Mouse (Mus musculus) retina, postnatal 7 days (tissue): ENCODE data around the gene Gm1604a.
"Not testable (repeated sequence)": the region's sequence is repeated elsewhere in the genome, so short reads cannot be mapped to it uniquely, and the experiment has no call there.

Source experiments
- DNase-seq: peaks from one replicate; pipeline ENCODE4 v3.0.0-alpha.2; 2012; ENCODE audit warnings: low read depth, low spot score

Gm1604a gene

GRCm38 (mm10) chr17:7025257-7025656 lies at the start of gene Gm1604a:
Gene Gm1604a (plus strand): TSS chr17:7025568.
- not testable (repeated sequence) for DNase-seq

GRCm38 (mm10) chr17:6978287-6979248 lies 46.8 kb upstream of the Gm1604a start, which contains the start of gene Gm49721:
Gene Gm49721 (plus strand): TSS chr17:6978904.
- DNase-seq: not testable (repeated sequence)

GRCm38 (mm10) chr17:6979380-6979779 lies 46.0 kb upstream of the Gm1604a start:
- DNase-seq: not testable (repeated sequence)

GRCm38 (mm10) chr17:6980144-6980543 lies 45.2 kb upstream of the Gm1604a start:
- not testable (repeated sequence) for DNase-seq

GRCm38 (mm10) chr17:6986118-6986517 lies 39.2 kb upstream of the Gm1604a start:
- DNase-seq: not testable (repeated sequence)

- DNase-seq: not testable (repeated sequence)
Observed at GRCm38 (mm10) chr17:6995504-6995903, 29.9 kb upstream of the Gm1604a start.

- DNase-seq: not testable (repeated sequence)
Observed at GRCm38 (mm10) chr17:6996826-6997225, 28.5 kb upstream of the Gm1604a start.

- DNase-seq: not testable (repeated sequence)
Observed at GRCm38 (mm10) chr17:6997778-6998490, 27.4 kb upstream of the Gm1604a start.

GRCm38 (mm10) chr17:7001790-7002585 lies 23.4 kb upstream of the Gm1604a start:
- DNase-seq: not testable (repeated sequence)

GRCm38 (mm10) chr17:7003392-7003791 lies 22.0 kb upstream of the Gm1604a start:
- DNase-seq: not testable (repeated sequence)

GRCm38 (mm10) chr17:7005646-7006045 lies 19.7 kb upstream of the Gm1604a start:
- peak; percentile 40 for DNase-seq

- DNase-seq: not testable (repeated sequence)
Observed at GRCm38 (mm10) chr17:7008885-7009284, 16.5 kb upstream of the Gm1604a start.

- DNase-seq: not testable (repeated sequence)
Observed at GRCm38 (mm10) chr17:7009440-7009839, 15.9 kb upstream of the Gm1604a start.

- DNase-seq: not testable (repeated sequence)
Observed at GRCm38 (mm10) chr17:7009901-7010300, 15.5 kb upstream of the Gm1604a start.

- not testable (repeated sequence) for DNase-seq
Observed at GRCm38 (mm10) chr17:7014190-7014589, 11.2 kb upstream of the Gm1604a start.

GRCm38 (mm10) chr17:7025764-7026346 lies 487 bp downstream of the Gm1604a start:
- not testable (repeated sequence) for DNase-seq

- DNase-seq: not testable (repeated sequence)
Observed at GRCm38 (mm10) chr17:7030204-7030603, 4.8 kb downstream of the Gm1604a start.

- not testable (repeated sequence) for DNase-seq
Observed at GRCm38 (mm10) chr17:7030622-7031174, 5.3 kb downstream of the Gm1604a start.

GRCm38 (mm10) chr17:7033192-7034166 lies 8.1 kb downstream of the Gm1604a start:
- DNase-seq: not testable (repeated sequence)
